Comparison of ENCODE assay signal across 12 mouse cellular contexts in the genomic region with DNA sequence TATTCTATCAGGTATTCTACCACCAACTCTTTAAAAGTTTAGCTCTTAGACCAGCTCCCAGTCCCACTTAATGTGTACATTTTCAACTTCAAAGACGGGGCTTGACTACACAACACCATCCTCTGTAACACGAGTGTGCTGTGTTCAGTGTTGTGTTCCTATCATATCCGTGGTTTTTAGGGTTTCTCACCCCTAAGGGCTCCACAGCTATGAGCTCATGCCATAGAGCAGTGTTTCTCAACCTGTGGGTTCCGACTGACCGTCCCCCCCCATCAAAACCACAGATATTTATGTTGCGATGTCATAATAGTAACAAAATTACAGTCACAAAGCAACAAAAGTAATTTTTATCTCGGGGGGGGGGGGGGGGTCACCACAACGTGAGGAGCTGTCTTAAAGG.
"Had no signal": no experiment of that assay in that cellular context is flagged by ENCODE, and none has a peak within 500 bp of the region (broad histone marks: within the 10 kb centered on the region; RNA-seq: fewer than 3 reads in every experiment).

No protein-coding gene starts in this region.

- H3K36me3 ChIP-seq: limb, embryonic 13.5 days; liver, embryonic 15.5 days had no signal

- H3K4me3 ChIP-seq: layer of hippocampus, adult 2 months; limb, embryonic 13.5 days; liver, embryonic 15.5 days had no signal

- H3K27me3 ChIP-seq: limb, embryonic 13.5 days had no signal

- H3K9ac ChIP-seq: limb, embryonic 13.5 days; liver, embryonic 15.5 days had no signal

- DNase-seq: kidney, adult 18-20 months; kidney, postnatal 10 days; kidney, postnatal 4 days; lung, adult 2 months; lung, postnatal 10 days; lung, postnatal 4 days; right cerebral cortex, postnatal 14 days; thymus, postnatal 4 days had no signal

- H3K9me3 ChIP-seq: limb, embryonic 13.5 days; liver, embryonic 15.5 days had no signal

- H3K4me2 ChIP-seq: limb, embryonic 13.5 days; liver, embryonic 11.5 days; liver, embryonic 15.5 days had no signal

- H3K27ac ChIP-seq: layer of hippocampus, adult 2 months; limb, embryonic 13.5 days; liver, embryonic 15.5 days had no signal

- H3K4me1 ChIP-seq: liver, embryonic 15.5 days had no signal
